Comparison of ENCODE assay signal across 8 mouse cellular contexts in genomic region chr10:61466242-61466641, GRCm38 (mm10). TPM values are rescaled to one million over a fixed set of nuclear protein-coding genes. Genes with fewer than 3 reads are reported as not detected.
DNase-seq lines count a peak whose midpoint lies in the region; ATAC-seq and TF ChIP-seq lines count a peak whose summit lies in the region.
"Had no signal": no experiment of that assay in that cellular context is flagged by ENCODE, and none has a peak within 500 bp of the region (broad histone marks: within the 10 kb centered on the region; RNA-seq: fewer than 3 reads in every experiment).

No protein-coding gene starts in this region.

- H3K4me1 ChIP-seq in lung, embryonic 14.5 days (ENCODE audit: insufficient read depth): no peaks in the 10 kb centered on the region
- peaks cover 34% of the 10 kb centered on the region for H3K4me1 ChIP-seq in liver, embryonic 15.5 days (replicated peaks)
- no peaks in the 10 kb centered on the region for H3K4me1 ChIP-seq in limb, embryonic 10.5 days
- H3K4me1 ChIP-seq: limb, embryonic 15.5 days had no signal

- no peaks in the 10 kb centered on the region for H3K27me3 ChIP-seq in lung, embryonic 14.5 days (ENCODE audit: insufficient read depth, low read length)
- peaks cover 19% of the 10 kb centered on the region for H3K27me3 ChIP-seq in liver, embryonic 15.5 days
- no peaks in the 10 kb centered on the region for H3K27me3 ChIP-seq in limb, embryonic 10.5 days (ENCODE audit: low read depth, poor library complexity, severe bottlenecking)
- H3K27me3 ChIP-seq: limb, embryonic 15.5 days had no signal

- H3K9me3 ChIP-seq in lung, embryonic 14.5 days (ENCODE audit: low read depth, low read length): no peaks in the 10 kb centered on the region
- H3K9me3 ChIP-seq in liver, embryonic 15.5 days (replicated peaks): no peaks in the 10 kb centered on the region
- H3K9me3 ChIP-seq in limb, embryonic 10.5 days (replicated peaks): no peaks in the 10 kb centered on the region
- H3K9me3 ChIP-seq: limb, embryonic 15.5 days had no signal

- WGBS in lung, embryonic 14.5 days: 58% methylated on average over 8 of the region's 8 CpGs
- 46% methylated on average over 8 of the region's 8 CpGs for WGBS in liver, embryonic 15.5 days (ENCODE audit: insufficient replicate concordance)
- 71% methylated on average over 8 of the region's 8 CpGs for WGBS in limb, embryonic 10.5 days

- no peak overlapping the region for H3K27ac ChIP-seq in lung, embryonic 14.5 days (ENCODE audit: low read depth)
- no peak overlapping the region for H3K27ac ChIP-seq in liver, embryonic 15.5 days (replicated peaks)
- no peak overlapping the region for H3K27ac ChIP-seq in limb, embryonic 10.5 days
- H3K27ac ChIP-seq: limb, embryonic 15.5 days had no signal

- H3K36me3 ChIP-seq in lung, embryonic 14.5 days (ENCODE audit: insufficient read depth): no peaks in the 10 kb centered on the region
- H3K36me3 ChIP-seq in liver, embryonic 15.5 days (replicated peaks): no peaks in the 10 kb centered on the region
- no peaks in the 10 kb centered on the region for H3K36me3 ChIP-seq in limb, embryonic 10.5 days
- H3K36me3 ChIP-seq: limb, embryonic 15.5 days had no signal

- no peak overlapping the region for H3K9ac ChIP-seq in lung, embryonic 14.5 days
- H3K9ac ChIP-seq in liver, embryonic 15.5 days: no peak overlapping the region
- H3K9ac ChIP-seq: limb, embryonic 15.5 days had no signal

- ATAC-seq in lung, embryonic 14.5 days (ENCODE audit: insufficient read depth): no peak
- 0 out of 2 replicates have a peak, but pooled peaks have one; percentile 26 for ATAC-seq in liver, embryonic 15.5 days (ENCODE audit: insufficient read depth)

- peak; percentile 23 for DNase-seq in lung, embryonic 14.5 days
- DNase-seq in lung, postnatal 25 days (ENCODE audit: low spot score): no peak
- peak; percentile 75 for DNase-seq in R1 (ENCODE audit: low read depth, low spot score)
- peak; percentile 44 for DNase-seq in thymus, postnatal 25 days
- no peak for DNase-seq in embryo, embryonic 10 days (ENCODE audit: low spot score)
- DNase-seq in limb, embryonic 10.5 days (ENCODE audit: low spot score): no peak

- no peak overlapping the region for H3K4me2 ChIP-seq in lung, embryonic 14.5 days
- peak overlapping the region; percentile 41 for H3K4me2 ChIP-seq in liver, embryonic 15.5 days
- H3K4me2 ChIP-seq: limb, embryonic 15.5 days had no signal

- H3K4me3 ChIP-seq in lung, embryonic 14.5 days (ENCODE audit: low read depth, low read length): no peak overlapping the region
- 0 out of 2 replicates have a peak overlapping the region, but pooled peaks have one; percentile 3 for H3K4me3 ChIP-seq in liver, embryonic 15.5 days (replicated peaks)
- no peak overlapping the region for H3K4me3 ChIP-seq in limb, embryonic 10.5 days
- H3K4me3 ChIP-seq: limb, embryonic 15.5 days had no signal

- TF ChIP-seq CTCF in lung, embryonic 14.5 days (IDR thresholded peaks at IDR 0.05; ENCODE audit: low read depth): peak; percentile 54

RNA-seq across cellular contexts. Expression of gene Lrrc20, which starts 9.4 kb away (rescaled TPM):
- 8.5 and 9.8 TPM in 2 replicates for polyA plus RNA-seq in lung, embryonic 14.5 days (2014; fragmentation: Nextera tagmentation; extraction: Ambion mirVana)
- 5.8 and 6.1 TPM in 2 replicates for polyA plus RNA-seq in liver, embryonic 15.5 days (2015; fragmentation: Nextera tagmentation; extraction: Ambion mirVana)
- 10.9 and 11.4 TPM in 2 replicates for polyA plus RNA-seq in limb, embryonic 10.5 days (2016; fragmentation: Nextera tagmentation; extraction: Ambion mirVana)

RNA-seq across cellular contexts. Expression of gene Eif4ebp2, which starts 13.8 kb away (rescaled TPM):
- polyA plus RNA-seq in lung, embryonic 14.5 days (2014; fragmentation: Nextera tagmentation; extraction: Ambion mirVana): 53.8 and 57.4 TPM in 2 replicates
- 44.1 and 53.5 TPM in 2 replicates for polyA plus RNA-seq in liver, embryonic 15.5 days (2015; fragmentation: Nextera tagmentation; extraction: Ambion mirVana)
- polyA plus RNA-seq in limb, embryonic 10.5 days (2016; fragmentation: Nextera tagmentation; extraction: Ambion mirVana): 83.2 and 85.7 TPM in 2 replicates

RNA-seq across cellular contexts. Expression of gene Nodal, which starts 48.5 kb away (rescaled TPM):
- 0.08 TPM in 2 replicates for polyA plus RNA-seq in lung, embryonic 14.5 days (2014; fragmentation: Nextera tagmentation; extraction: Ambion mirVana)
- 0.55 and 0.56 TPM in 2 replicates for polyA plus RNA-seq in liver, embryonic 15.5 days (2015; fragmentation: Nextera tagmentation; extraction: Ambion mirVana)
- 0.13 and 0.36 TPM in 2 replicates for polyA plus RNA-seq in limb, embryonic 10.5 days (2016; fragmentation: Nextera tagmentation; extraction: Ambion mirVana)

Comparison
In these comparisons a context has a peak if more than half of its experiments do, and no peak if none do; other contexts are left out.
1. DNase-seq: peak in lung, embryonic 14.5 days (single experiment), R1 (single experiment) and thymus, postnatal 25 days (single experiment); none in lung, postnatal 25 days (single experiment), embryo, embryonic 10 days (single experiment) and limb, embryonic 10.5 days (single experiment).